Comparison of ENCODE assay signal across 8 mouse cellular contexts in the genomic region with DNA sequence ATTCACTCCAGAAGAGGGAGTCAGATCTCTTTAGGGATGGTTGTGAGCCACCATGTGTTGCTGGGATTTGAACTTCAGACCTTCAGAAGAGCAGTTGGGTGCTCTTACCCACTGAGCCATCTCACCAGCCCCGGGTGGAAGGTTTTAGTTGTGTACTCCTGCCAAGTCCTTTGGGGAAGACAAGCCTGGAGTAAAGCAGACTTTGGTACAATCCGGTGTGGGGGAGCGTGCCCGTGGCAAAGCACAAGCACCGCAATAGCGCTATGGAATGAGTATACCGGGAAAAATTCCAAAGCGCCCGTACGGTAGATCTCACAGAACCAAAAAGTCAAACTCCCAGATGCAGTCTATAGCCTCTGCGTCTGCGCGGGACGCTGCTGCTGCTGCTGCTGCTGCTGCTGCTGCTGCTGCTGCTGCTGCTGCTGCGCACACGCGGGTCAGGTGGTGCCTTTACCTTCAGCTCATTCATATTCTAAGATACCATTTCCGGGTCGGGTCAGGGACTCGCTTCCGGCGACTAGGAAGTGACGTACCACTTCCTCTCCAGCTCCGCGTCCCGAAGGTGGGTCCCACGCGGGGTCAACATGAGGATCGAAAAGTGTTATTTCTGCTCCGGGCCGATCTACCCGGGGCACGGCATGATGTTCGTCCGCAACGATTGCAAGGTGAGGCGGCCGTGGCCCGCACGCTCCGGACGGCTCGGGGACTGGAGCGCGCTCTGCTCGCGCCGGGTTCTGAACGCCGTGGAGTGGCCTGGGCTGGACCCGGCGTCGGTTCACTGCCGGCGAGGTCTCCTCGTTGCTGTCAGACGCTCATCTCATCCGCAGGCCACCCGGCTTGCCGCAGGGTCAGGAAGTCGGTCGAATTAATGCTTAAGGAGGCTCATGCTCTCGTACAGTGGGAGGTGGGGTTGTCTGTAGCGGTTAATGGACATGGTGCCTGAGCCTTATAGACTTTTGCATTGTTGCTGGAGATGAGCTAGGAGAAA. TPM values are rescaled to one million over a fixed set of nuclear protein-coding genes. Genes with fewer than 3 reads are reported as not detected.
DNase-seq lines count a peak whose midpoint lies in the region; ATAC-seq lines count a peak whose summit lies in the region.

A gene (plus strand): TSS at position 508 of the 988 bp plus-strand sequence.

- peaks cover 7% of the 10 kb centered on the region; the same call in 1 of the 2 replicates for H3K4me1 ChIP-seq in hindbrain, embryonic 14.5 days (replicated peaks; ENCODE audit: control insufficient read depth, insufficient read depth, low read length)

- no peaks in the 10 kb centered on the region for H3K27me3 ChIP-seq in hindbrain, embryonic 14.5 days (ENCODE audit: control insufficient read depth, insufficient read depth, low read length)

- H3K36me3 ChIP-seq in hindbrain, embryonic 14.5 days (replicated peaks; ENCODE audit: control insufficient read depth, insufficient read depth): peaks cover 29% of the 10 kb centered on the region

- WGBS in hindbrain, embryonic 14.5 days: under 1% methylated on average over 64 of the region's 64 CpGs

- peak within 1 kb of the TSS; percentile 92 for H3K4me3 ChIP-seq in hindbrain, embryonic 14.5 days (replicated peaks; ENCODE audit: low read length)

- H3K9me3 ChIP-seq in hindbrain, embryonic 14.5 days (ENCODE audit: control insufficient read depth, low read length): no peaks in the 10 kb centered on the region

- peak; percentile 99 for ATAC-seq in hindbrain, embryonic 14.5 days (ENCODE audit: low FRiP score)

- DNase-seq in T-cell, adult 2 months (ENCODE audit: low spot score): peak; percentile 91
- DNase-seq in cerebellum, postnatal 25 days: peak; percentile 89 to 91
- peak; percentile 72 to 80 for DNase-seq in frontal cortex, postnatal 25 days (ENCODE audit: low spot score in 2 of 2)
- peak; percentile 85 for DNase-seq in hindbrain, embryonic 14.5 days (ENCODE audit: low spot score)
- peak; percentile 88 to 91 for DNase-seq in layer of hippocampus, postnatal 36 days
- peak; percentile 92 for DNase-seq in lung, postnatal 36 days
- DNase-seq in retina, postnatal 1 day: peak; percentile 95
- DNase-seq in urinary bladder, adult 2 months (ENCODE audit: low spot score): peak; percentile 67

- peak within 1 kb of the TSS; percentile 65 for H3K4me2 ChIP-seq in hindbrain, embryonic 14.5 days (replicated peaks)

- H3K27ac ChIP-seq in hindbrain, embryonic 14.5 days: peak within 1 kb of the TSS; percentile 51

- peak within 1 kb of the TSS; percentile 74 for H3K9ac ChIP-seq in hindbrain, embryonic 14.5 days

RNA-seq across cellular contexts. Expression of the gene that starts here (rescaled TPM):
- 104 and 108 TPM in 2 replicates for polyA plus RNA-seq in hindbrain, embryonic 14.5 days (2014; fragmentation: Nextera tagmentation; extraction: Ambion mirVana)
- 10 to 100 TPM; 64.7 to 66.0 TPM for total RNA-seq in layer of hippocampus, postnatal 36 days (2021)
- polyA plus RNA-seq in urinary bladder, adult 2 months (2012; rRNA removed): 55.3 and 56.0 TPM in 2 replicates

Comparison
In these comparisons a context has a peak if more than half of its experiments do, and no peak if none do; other contexts are left out.
1. Peak in every context shown above with its lines: DNase-seq, ATAC-seq, H3K4me3 ChIP-seq and H3K27ac ChIP-seq.